Mouse (Mus musculus) MEL-GATA-1-ER (cell line): ENCODE results near the gene Sf3a1.

Experiments
- DNase-seq: peaks from one replicate; pipeline ENCODE4 v3.0.0-alpha.2; 2012; ENCODE audit warnings: low read depth; ENCODE audit errors: extremely low read depth

Sf3a1 gene

DNA sequence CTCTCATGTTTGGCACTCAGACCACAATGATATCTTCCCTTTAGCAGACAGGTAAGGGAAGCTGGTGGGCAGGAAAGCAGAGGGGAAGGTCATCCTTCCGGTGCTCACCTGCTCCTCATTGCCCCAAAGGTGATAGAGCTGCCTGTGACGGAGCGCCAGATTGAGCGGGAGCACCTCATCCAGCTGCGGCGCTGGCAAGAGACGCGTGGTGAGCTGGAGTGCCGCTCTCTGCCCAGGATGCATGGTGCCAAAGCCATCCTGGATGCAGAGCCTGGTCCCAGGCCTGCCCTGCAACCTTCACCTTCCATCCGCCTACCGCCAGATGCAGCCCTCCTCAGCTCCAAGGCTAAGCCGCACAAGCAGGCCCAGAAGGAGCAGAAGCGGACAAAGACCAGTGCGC, 54.4 kb downstream of the Sf3a1 start:
- no peak for DNase-seq

DNA sequence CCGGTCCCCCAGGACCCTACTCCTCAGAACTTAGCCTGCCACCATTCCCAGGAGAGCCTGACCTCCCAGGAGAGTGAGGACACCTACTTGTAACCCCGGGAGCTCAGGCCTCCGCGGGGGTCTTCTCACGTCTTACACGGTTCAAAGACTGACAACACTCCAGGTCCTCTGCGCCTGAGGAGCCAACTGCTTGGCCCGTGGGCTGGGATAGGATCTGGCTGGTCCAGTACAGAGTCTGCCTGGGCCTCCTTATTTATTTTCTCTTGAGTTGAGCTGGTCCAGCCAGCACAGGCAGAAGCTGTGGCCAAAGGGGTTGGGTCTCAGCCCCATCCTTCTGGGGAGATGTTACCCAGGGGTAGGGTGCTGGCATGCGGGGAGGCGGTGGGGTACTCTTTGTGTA, 54.9 kb downstream of the Sf3a1 start:
- DNase-seq = no peak

DNA sequence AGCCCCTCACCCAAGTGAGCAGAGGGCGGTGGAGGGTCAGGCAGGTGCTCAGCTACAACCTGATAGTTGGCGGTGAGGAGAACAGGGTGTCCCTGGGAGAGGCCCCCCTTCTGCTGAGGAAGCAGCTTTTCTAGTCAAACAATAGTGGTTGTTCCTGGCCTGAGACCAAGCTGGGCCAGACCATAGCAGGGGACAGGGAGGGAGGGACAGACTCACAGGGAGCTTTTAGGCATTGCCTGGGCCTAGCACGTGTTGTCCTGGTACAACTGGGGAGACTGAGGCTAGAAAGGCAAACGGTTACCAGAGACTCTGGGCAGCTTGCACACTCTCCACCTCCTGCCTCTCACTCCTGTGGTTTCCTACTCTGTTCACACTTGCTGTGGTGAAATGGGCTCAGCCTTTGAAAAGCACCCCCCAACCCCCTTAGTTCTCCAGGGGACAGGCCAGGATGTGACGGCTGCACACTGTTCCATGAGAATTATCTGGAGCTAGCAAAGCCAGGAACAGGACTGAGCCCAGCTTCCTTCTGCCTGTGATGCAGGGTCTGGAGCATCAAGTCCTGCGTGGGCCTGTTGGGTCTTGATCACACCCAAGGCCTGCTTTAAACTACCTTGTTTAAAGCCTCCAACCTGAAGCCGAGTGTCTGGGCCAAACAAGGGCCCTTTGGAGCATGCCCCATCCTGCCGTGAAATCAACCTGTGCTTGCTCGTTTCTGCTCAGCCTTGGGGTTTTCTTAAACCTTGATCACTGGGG, 56.3 kb downstream of the Sf3a1 start:
- DNase-seq = no peak

DNA sequence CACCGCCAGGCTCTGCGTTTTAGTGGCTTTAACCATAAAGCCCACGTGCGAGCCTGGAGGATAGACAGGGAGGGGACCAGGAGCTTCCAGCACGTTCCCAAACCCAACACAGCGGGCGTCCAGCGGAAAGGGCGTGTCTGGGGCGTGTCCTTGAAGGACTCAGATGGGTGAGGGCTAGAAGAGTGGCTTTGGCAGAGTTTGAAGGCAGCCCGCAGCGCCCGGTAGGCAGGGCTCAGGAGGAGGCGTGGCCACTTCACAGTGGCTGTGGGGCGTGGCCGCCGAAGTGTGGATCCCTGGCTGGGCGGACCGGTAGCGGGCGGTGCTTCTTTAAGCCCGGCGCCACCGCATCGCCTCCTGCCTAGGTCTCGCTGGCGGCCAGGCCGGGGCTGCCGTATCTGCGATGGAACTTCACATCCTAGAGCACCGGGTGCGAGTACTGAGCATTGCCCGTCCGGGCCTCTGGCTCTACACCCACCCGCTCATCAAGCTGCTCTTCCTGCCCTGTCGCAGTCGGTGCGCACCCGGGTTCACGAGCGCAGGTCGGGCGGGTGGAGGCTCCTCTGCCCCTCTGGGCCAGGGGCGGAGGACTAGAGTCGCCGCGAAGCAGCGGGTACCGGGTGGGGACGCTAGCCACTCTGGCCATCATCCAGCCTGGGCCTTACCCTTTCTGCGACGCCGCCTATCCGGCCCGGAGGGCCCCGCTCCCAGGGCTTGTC, 57.9 kb downstream of the Sf3a1 start, which contains the start of gene Castor1:
Gene Castor1, plus strand, starts transcription at position 312 of the 716 bp plus-strand sequence.
- DNase-seq = peak; percentile 92

DNA sequence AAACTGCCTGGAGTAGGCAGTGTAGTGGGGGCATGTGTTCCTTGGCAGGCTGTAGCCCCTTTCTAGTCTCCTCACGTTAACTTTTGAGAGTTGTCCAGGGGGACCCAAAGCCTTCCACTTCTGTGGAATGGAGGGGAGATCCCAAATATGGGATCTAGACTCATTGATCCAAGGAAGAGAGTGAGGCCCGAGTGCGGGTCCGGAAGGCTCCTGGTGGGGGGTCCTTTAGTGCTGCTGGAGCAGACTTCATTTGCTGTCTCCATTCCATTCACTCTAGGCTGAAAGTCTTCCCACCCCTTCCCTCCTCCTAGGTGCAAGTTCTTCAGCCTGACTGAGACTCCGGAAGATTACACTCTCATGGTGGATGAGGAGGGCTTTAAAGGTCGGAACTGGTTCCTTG, 58.5 kb downstream of the Sf3a1 start:
- DNase-seq = no peak

DNA sequence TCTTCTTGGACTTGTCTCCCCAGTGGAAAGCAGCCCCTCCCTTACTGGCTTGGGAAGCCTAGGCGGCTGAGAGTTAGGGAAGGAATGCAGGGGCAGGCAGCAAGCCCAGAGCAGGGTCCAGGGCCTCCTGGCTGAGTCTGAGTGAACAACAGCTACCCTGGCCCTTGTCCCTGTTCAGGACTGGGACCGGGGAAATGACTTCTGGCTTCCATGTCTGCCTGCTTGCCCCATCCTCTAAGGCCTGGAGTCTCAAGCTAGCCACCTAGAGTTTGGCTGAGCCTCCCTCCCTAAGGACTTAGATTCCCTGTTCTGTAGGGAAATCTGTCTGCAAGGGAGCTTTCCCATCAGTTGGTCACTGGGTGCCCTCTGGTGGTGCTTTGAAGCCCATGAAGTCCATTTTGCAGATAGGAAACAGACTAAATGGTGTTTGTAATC, 59.2 kb downstream of the Sf3a1 start:
- no peak for DNase-seq

DNA sequence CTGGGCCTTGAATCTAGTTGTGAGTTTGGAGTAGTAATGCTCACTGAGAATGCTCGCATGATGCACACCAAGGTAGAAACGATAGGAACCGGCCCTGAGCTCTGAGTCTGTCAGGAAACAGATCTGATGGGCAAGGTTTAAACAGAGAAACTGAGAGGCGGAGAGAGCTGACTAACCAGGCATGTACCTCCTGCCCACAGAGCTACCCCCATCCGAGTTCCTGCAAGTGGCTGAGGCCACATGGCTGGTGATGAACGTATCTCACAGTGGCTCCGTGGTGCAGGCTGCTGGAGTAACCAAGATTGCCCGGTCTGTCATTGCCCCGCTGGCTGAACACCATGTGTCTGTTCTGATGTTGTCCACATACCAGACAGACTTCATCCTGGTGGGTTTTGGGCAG, 59.8 kb downstream of the Sf3a1 start:
- no peak for DNase-seq

DNA sequence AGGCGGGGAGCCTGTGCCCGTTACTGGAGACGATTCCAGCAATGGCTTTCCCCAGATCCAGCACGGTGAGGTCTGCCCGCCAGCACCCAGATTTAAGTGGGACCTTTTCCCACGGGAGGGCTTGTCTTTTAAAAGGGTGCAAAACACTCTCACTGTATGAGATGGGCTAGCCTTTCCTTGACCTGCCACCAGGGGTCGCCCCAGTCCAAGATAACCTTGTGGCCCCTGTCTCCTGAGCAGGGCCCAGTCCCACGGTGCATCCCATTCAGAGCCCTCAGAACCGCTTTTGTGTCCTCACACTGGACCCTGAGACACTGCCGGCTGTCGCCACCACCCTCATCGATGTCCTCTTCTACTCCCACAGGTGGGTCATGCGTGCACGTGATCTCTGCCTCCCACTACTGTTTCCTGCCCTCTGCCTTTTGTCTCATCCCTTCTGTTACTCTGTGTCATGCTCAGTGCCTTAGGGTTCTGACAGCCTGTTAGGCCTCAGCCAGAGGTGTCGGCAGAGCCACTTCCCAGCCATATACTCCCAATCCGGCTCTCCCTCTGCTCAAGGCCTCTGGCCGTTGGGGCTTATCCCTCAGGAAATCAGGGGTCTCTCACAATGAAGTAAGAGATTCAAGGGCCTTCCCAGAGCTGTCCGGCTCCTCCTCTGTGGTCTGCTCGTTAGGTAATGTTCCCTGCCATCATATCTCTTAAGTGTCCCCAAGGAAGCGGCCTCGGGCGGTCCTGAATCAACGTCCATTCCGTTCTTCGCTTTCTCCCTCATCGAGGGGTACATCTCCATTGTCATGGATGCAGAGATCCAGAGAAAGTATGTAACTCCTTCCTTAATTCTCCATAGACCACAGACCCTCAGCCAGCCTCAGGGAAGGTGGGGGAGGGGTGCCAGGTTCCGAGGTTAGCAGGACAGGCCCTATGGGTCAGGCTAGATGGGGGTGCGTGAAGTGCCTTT, 60.6 kb downstream of the Sf3a1 start:
- no peak for DNase-seq

DNA sequence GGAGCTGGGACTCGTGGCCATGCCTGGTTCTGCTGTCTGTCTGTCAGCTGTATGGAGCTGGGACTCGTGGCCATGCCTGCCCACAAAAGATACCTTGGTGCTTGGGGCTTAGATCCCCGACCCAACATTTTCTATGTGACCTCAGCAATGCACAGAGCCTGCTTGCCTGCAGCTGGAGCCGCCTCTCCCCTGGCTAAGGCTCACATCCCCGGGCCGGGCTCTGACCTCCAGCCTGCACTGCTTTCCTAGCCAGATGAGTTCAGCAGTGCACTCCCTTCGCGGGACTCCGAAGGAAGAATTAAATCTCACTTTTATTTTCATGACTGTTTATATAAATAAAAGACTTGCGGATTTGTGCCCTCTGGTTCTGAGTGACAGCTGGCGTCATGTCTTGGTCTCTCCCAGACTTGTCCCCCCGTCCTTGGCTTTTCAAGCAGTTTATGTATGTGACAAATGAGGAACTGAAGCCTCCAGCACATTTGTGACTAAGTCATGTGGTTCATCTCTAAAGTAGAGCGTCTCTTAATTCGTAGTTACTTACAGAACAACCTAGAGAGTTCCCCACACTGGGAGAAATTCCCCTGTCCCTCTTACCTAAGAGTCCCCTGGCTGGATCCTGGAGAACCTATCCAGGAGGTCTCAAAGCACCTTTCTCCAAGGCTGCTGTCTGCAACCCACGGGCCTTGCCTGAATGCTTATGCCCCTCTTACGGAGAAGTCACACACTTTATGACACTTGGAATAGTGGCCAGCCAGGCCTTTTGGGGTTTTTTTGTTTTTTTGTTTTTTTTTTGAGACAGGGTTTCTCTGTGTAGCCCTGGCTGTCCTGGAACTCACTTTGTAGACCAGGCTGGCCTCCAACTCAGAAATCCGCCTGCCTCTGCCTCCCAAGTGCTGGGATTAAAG, 62.1 kb downstream of the Sf3a1 start:
- no peak for DNase-seq

DNA sequence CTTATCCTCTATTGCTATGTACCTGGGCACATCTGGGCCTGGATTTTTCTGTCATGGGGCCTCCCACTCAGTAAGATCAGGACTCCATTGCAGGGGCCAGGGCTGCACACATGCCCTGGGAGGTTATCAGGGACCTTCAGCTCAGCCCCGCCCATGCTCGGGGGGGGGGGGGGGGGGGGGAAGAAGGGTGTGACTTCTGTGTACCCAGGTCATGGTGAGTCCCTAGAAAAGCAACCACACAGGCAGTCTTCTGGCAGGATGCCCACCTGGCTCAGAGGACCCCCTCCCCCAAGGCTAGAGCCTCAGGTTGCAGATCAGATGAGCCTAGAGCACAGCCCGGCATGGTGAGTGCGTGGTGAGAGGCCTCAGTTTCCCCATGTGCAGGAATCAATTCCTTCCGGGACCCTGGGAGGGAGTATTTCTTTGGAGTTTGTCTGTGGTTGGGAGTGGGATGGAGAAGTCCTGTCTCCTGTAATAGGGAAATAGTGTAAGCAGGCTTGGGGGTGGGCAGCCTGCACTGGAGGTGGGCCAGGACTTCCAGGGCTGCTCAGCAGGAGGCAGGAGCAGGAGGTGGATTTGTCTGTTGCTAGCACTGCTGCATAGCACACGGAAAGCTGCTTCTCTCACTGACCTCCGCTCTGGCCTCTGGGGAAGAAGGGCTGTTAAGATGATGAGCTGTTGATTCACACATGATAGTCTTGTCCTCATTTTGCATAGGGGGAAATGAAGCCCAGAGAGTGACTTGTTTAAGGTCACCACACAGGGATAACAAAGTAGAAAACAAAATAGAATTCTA, 63.4 kb downstream of the Sf3a1 start:
- no peak for DNase-seq

DNA sequence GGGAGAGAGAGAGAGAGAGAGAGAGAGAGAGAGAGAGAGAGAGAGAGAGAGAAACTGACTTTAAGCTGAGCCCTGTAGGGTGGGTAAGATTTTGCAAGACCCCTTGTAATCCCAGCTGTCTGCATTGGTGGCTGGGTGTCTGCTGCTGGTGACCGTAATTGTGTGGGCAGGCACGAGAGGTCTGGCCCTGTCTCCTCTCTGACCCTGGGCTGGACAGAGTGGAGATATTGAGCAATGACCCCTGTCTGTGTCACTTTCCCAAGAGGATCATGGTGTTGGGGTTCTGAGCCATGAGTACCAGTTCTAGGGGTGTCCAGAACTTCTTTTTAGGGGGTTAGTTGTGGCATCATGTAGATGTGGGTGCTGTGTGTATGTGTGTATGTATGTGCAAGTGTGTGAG, 64.1 kb downstream of the Sf3a1 start:
- no peak for DNase-seq

DNA sequence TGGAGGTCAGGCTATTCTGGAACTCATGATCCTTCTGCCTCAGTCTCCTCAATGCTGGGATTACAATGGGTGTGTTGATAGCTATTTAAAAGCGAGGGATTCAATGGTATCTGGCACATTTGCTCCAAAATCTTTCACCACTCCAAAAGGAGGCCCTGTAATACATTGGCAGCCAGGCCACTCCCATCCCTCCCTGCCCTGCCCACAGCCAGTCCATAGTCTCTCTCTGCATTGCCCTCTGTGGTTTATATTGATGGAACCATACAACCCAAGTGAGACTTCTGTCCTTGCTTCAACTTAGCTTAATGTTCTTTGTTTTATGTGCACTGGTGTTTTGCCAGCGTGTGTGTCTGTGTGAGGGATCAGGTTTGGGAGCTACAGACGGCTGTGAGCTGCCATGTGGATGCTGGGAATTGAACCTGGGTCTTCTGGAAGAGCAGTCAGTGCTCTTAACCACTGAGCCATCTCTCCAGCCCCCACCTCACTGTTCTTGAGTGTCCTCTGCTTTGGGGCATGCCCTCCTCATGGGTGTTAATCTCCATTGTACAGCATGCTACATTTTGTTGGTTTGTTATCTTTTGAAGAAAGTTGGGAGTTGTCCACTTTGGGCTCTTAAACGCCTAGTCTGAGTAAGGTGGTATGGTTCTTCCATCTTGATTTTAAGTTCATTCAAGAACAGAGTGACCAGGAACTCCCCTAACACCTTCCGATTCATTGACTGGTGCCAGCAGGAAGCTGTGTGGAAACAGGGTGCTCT, 66.6 kb downstream of the Sf3a1 start:
- DNase-seq = no peak

DNA sequence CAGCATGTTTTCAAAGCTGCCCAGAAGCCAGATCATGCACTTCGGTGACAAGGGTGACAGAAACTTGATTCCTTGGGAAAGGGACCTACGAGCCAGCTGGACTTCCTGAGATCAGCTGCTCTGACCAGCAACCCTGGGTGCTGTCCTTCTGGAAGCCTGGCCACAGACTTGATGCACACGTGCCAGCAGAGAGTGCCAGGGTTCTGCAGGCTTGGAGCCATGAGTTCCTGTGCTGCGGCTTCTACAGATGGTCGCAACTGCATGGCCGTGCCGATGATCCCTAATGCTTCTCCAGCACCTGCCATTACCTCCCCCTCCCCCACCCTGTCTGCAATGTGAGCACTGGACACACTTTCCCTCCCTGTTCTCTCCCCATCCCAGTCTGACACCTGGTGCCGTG, 68.3 kb downstream of the Sf3a1 start:
- DNase-seq = no peak

DNA sequence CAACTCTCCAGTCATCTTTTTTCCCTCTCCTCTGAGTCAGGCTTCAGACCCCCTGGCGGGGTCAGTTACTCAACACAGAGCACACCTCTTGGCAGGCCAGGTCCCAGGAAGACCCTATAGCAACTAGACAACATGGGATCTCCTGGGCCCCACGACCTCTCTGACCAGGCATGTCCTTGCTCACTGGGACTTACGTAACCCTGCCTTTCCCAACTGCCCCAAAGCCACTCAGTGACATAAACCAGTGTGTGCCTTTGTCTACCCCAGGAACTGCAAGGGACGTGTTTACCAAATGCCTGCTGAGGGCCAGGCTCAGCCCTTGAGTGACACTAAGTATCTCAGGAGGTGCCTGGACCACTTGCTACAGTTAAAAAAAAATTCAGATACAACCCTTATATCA, 69.7 kb downstream of the Sf3a1 start:
- no peak for DNase-seq

DNA sequence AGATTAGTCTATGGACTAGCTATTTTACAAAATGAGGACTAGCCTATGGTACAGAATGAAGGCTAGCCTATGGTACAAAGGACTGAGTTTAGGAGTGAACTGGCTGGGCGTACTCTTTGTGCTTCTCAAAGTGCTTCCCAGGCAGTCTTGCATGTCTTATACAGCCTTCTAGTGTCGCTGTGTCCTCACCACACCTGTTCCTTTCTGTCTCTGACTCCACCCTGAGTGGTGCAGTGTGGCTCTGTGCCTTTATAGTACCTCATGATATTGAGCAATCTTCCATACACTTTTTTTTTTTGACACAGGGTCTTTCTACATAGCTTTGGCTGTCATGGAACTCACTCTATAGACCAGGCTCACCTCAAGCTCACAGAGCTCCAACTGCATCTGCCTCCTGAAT, 71.3 kb downstream of the Sf3a1 start:
- no peak for DNase-seq
